Mouse (Mus musculus): Measurements from ENCODE around the gene Dolpp1.

DNA sequence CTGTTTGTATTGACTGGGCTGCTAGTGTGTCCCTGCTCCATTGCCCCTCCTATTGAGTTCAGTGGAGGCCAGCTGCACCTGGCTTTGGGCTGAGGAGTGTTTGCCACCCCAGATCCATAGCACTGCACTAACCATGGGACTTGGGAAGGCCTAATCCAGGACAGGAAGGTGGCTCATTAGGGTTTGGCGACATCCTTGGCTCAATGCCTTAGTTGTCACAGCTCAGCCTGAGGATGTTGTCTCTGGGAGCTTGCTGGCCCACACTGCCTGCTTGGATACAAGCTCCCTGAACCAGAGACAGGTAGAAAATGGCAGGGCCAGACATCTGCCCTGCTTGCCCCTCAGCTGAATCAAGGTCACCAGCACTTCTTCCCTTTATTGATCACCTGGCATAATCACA, 9.5 kb downstream of the Dolpp1 start:
- TF ChIP-seq TCF12 (IDR thresholded peaks at IDR 0.05; ENCODE audit: low read depth, low read length) (no peak), EP300 (IDR thresholded peaks at IDR 0.05; ENCODE audit: low read length) (no peak), CTCF (conservative IDR thresholded peaks at IDR 0.05 in 1 of 2, IDR thresholded peaks at IDR 0.05 in 1 of 2; ENCODE audit: low read depth in 2 of 2, low read length in 2 of 2) (no peak), ZC3H11A (IDR thresholded peaks at IDR 0.05; ENCODE audit: low read depth, low read length) (no peak), MAX (IDR thresholded peaks at IDR 0.05; ENCODE audit: low read length) (no peak), HCFC1 (IDR thresholded peaks at IDR 0.05; ENCODE audit: low read depth, low read length) (no peak), BHLHE40 (IDR thresholded peaks at IDR 0.05; ENCODE audit: low read depth, low read length) (no peak)
